Mouse (Mus musculus): ENCODE results near the gene 0610030E20Rik.
A peak's percentile ranks its signal among the peaks of the same experiment; 100 is the strongest.

The 0610030E20Rik gene

GRCm38 (mm10) chr6:72371147-72371546, 24.0 kb downstream of the 0610030E20Rik start:
- DNase-seq (ENCODE audit: low read depth) = no peak

- DNase-seq (ENCODE audit: low read depth) = peak; percentile 71
These were observed 24.5 kb downstream of the 0610030E20Rik start for GRCm38 (mm10) chr6:72371571-72371970.

- DNase-seq (ENCODE audit: low read depth) = no peak
These were observed 26.1 kb downstream of the 0610030E20Rik start for GRCm38 (mm10) chr6:72373184-72373583.

GRCm38 (mm10) chr6:72374206-72374605, 27.1 kb downstream of the 0610030E20Rik start:
- DNase-seq (ENCODE audit: low read depth) = no peak

GRCm38 (mm10) chr6:72374820-72375563, 27.9 kb downstream of the 0610030E20Rik start:
- DNase-seq (ENCODE audit: low read depth) = no peak

GRCm38 (mm10) chr6:72378510-72379234, 31.6 kb downstream of the 0610030E20Rik start:
- DNase-seq (ENCODE audit: low read depth) = no peak

- DNase-seq (ENCODE audit: low read depth) = no peak
These were observed 32.4 kb downstream of the 0610030E20Rik start for GRCm38 (mm10) chr6:72379377-72380130.

- peak; percentile 37 for DNase-seq (ENCODE audit: low read depth)
These were observed 33.1 kb downstream of the 0610030E20Rik start, which contains the start of gene Vamp5 for GRCm38 (mm10) chr6:72380131-72380770. Gene Vamp5 (minus strand): TSS chr6:72380468.

- DNase-seq (ENCODE audit: low read depth) = no peak
These were observed 35.4 kb downstream of the 0610030E20Rik start for GRCm38 (mm10) chr6:72382494-72382893.

- peak; percentile 79 for DNase-seq (ENCODE audit: low read depth)
These were observed 36.2 kb downstream of the 0610030E20Rik start for GRCm38 (mm10) chr6:72383142-72383820.

GRCm38 (mm10) chr6:72383952-72384351, 36.8 kb downstream of the 0610030E20Rik start:
- no peak for DNase-seq (ENCODE audit: low read depth)

- DNase-seq (ENCODE audit: low read depth) = no peak
These were observed 38.1 kb downstream of the 0610030E20Rik start for GRCm38 (mm10) chr6:72385258-72385657.

GRCm38 (mm10) chr6:72386561-72386960, 39.4 kb downstream of the 0610030E20Rik start:
- no peak for DNase-seq (ENCODE audit: low read depth)

- no peak for DNase-seq (ENCODE audit: low read depth)
These were observed 40.7 kb downstream of the 0610030E20Rik start for GRCm38 (mm10) chr6:72387816-72388215.

- no peak for DNase-seq (ENCODE audit: low read depth)
These were observed 41.1 kb downstream of the 0610030E20Rik start for GRCm38 (mm10) chr6:72388266-72388665.

- no peak for DNase-seq (ENCODE audit: low read depth)
These were observed 41.7 kb downstream of the 0610030E20Rik start for GRCm38 (mm10) chr6:72388791-72389329.

GRCm38 (mm10) chr6:72389471-72389940, 42.4 kb downstream of the 0610030E20Rik start:
- DNase-seq (ENCODE audit: low read depth) = no peak

GRCm38 (mm10) chr6:72389941-72390771, 43.0 kb downstream of the 0610030E20Rik start, which contains the start of gene Vamp8:
Gene Vamp8 (minus strand): TSS chr6:72390703.
- peak; percentile 68 for DNase-seq (ENCODE audit: low read depth)

- DNase-seq (ENCODE audit: low read depth) = no peak
These were observed 43.8 kb downstream of the 0610030E20Rik start for GRCm38 (mm10) chr6:72390795-72391521.
